Mouse (Mus musculus) left cerebral cortex, adult 2 months (tissue): ENCODE results near the gene Focad. TPM values are rescaled to one million over a fixed set of nuclear protein-coding genes. Genes with fewer than 3 reads are reported as not detected.
A peak's percentile ranks its signal among the peaks of the same experiment; 100 is the strongest.

ENCODE experiments used
- DNase-seq, 2 experiments: peaks; one replicate each; pipeline ENCODE4 v3.0.0; 2021 to 2022; ENCODE audit warnings: low spot score in 2 of 2, mixed read lengths in 1 of 2; ENCODE audit errors: extremely low spot score in 1 of 2
- H3K27ac ChIP-seq: fragments of 200-600 bp; 2 replicates; pipeline ENCODE4 v1.8.1; 2022
- H3K4me3 ChIP-seq: fragments of 200-600 bp; 2 replicates; pipeline ENCODE4 v1.8.1; 2022
- CTCF ChIP-seq: fragments of 200-600 bp; IDR thresholded peaks from 2 replicates; pipeline ENCODE4 v1.8.1; 2022; ENCODE audit warnings: antibody characterized with exemption, mild to moderate bottlenecking, moderate library complexity
- intact Hi-C: fragments of 180-260 bp; cut with DNase I; formaldehyde crosslinking; loops from one replicate; pipeline ENCODE4 v1.15.1; 2025
- microRNA-seq, 2 experiments: library from miRNA; unstranded; fragments of <30 nt; microRNA quantifications; one replicate each; pipeline ENCODE4 v1.2.0; 2021
- total RNA-seq, 2 experiments: library from RNA; stranded (reverse); gene quantifications; 2 replicates each; pipeline ENCODE4 v1.2.3; 2021

Gene Focad
- total RNA-seq, 2 experiments from 2014 or later: 50.7 to 54.7 TPM

DNA sequence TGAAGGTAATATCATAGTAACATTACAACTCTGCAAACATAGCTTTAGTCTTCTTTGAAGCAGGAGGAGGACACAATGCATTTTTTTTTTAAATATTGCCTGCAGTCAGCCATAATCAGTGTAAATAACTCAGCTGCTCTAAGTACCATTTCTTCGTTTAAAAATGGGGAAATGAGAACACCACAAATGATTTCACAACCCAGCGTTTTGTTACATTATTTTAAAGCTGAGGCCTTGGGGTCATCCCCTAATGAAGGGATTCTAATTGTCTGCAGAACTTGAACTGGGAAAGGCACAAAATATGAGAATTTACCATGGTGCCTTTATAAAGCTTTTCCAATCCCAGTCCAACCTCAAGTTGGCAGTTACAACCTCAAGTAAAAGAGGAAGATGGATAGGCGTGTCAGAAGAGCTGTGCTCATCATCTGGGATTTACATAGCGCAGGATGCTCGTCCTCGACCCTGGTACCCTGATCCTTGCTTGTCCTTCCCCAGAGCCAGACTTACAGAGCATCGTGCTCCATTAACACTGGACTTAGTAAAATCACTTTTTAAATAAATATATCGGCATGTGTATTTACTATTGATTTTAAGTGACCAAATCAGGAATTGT lies 338.1 kb downstream of the Focad start:
- Histone ChIP-seq H3K27ac (no peak overlapping the region), H3K4me3 (no peak overlapping the region)
- DNase-seq: no peak
- intact Hi-C loops: loop anchor here (5.0 kb wide), 1 partner anchor 35 kb away; no protein-coding TSS in a partner anchor
- no peak for TF ChIP-seq CTCF

DNA sequence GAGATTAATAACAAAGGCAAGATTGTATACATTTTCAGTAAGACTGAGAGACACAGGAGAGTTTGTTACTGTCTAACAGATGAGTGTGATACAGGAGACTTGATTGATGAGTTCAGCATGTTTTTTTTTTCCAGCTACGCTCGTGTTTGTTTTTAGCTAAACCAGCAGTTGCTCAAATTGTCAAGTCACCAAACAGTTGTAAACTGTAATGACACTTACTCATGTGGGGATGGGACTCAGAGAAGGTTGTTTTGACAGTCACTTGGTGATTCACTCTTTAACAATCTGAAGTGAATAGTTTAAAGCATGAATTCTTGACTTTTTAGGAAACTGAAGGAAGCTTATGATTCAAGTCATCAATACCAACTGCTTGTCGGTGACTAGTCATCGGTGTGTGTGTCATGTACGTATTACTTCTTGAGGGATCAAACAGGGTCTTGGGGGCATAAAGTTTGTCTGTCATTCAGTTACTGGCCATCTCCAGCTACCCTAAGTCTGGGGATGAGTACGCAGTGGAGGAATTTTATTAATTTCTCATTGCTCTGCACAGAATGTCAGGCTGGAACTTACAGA lies 342.2 kb downstream of the Focad start:
- no peak for DNase-seq
- H3K4me3 ChIP-seq: no peak overlapping the region
- H3K27ac ChIP-seq: no peak overlapping the region
- TF ChIP-seq CTCF: no peak
- intact Hi-C loops: no loop called here

DNA sequence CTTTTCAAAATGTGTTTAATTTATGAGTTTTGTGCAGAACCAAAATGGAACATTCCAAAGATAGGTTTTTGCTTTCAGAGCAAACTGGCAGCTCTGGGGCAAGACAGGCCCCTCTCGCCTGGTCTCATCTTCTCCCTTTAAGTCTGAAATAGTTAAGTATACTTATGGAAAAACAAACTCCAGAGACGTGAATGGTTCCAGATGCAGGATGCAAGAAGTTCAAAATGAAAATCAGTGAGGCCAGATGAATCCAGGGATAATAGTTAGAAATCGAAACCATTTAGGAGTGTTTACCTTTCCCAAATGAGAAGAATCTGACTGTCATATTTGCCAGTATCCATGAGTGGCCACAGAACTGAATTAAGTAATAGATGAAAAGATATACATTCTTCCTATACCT lies 342.7 kb downstream of the Focad start:
- TF ChIP-seq CTCF: no peak
- H3K4me3 ChIP-seq: no peak overlapping the region
- no peak overlapping the region for H3K27ac ChIP-seq
- no peak for DNase-seq
- intact Hi-C loops: no loop called here

DNA sequence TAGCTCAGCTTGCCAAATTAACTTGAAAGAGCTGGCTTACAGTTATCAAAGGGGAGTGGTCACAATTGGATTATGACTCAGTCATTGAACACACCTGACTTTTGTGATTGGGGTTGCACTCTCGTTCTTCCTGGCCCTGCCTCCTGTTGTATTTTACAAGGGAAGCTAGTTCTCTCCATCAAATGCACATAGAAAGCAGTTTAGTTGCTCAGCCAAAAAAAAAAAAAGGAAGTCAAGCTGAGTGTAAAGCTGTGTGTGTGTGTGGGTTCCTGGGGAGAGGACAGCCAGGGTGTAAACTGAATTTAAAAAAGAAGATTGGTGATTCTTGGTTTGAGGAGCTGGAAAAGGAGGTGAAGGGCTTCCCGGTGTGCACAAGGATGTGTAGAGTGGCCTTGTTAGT lies 343.5 kb downstream of the Focad start:
- no peak for DNase-seq
- TF ChIP-seq CTCF: no peak
- intact Hi-C loops: no loop called here

DNA sequence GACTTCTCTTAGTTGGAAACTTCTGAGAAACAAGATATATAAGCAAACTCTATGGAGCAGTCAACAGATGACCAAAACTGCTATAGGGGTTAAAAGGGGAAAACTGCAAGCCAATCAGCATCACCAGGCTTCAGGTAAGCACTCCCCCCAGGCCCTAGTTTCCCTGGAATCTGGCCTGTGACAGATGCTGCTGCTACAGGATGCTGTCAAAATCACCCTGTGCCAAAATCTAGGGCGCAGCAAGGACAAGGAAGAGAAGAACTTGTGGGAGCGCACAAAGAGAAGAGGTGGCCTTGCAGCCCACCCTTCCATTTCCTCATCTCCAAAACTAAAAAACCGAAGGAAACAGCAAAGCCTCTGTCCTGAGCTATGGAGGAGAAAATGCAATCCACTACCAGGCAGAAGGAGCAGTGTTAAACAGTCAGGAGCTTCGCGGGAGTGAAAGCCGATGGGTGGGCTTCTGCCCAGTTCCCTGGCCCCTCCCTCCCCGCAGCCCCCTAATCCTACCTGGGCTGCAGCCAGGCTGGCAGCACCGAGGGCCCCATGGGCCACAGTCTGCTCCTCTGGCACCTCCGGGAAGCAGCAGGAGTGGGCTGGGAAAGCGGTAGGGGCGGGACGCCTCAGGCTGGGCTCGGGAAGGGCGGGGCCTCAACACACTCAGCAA lies 344.0 kb downstream of the Focad start, which contains the start of gene Hacd4:
Hacd4 (minus strand) TSS at position 603 of the 664 bp plus-strand sequence.
- intact Hi-C loops: no loop called here
- H3K4me3 ChIP-seq: peak within 1 kb of the TSS; percentile 37
- TF ChIP-seq CTCF: no peak
- peak in 1 of 2 experiments; percentile 23 for DNase-seq
- H3K27ac ChIP-seq: no peak within 1 kb of the TSS

More for the DNA sequence above, 343.5 kb downstream of the Focad start:
- H3K27ac ChIP-seq: no peak overlapping the region
- no peak overlapping the region for H3K4me3 ChIP-seq

DNA sequence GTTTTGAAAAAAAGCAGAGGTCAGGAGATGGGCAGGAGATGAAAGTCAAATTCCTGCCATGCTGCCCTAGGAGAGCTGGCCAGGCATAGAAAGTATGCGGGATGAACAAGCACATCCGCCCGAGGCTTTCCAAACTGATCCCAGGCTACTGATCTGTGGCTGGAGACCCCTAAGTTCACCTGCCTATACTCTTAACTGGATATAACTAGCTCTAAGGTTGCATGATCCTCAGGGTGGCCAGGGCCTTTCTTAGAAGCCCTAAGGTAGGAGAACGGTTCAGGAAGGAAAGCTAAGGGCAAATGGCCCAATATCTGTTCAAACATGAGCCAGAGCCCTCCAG lies 344.5 kb downstream of the Focad start:
- no peak for TF ChIP-seq CTCF
- Histone ChIP-seq H3K27ac (no peak overlapping the region), H3K4me3 (peak overlapping the region; percentile 37)
- intact Hi-C loops: no loop called here
- DNase-seq: no peak

DNA sequence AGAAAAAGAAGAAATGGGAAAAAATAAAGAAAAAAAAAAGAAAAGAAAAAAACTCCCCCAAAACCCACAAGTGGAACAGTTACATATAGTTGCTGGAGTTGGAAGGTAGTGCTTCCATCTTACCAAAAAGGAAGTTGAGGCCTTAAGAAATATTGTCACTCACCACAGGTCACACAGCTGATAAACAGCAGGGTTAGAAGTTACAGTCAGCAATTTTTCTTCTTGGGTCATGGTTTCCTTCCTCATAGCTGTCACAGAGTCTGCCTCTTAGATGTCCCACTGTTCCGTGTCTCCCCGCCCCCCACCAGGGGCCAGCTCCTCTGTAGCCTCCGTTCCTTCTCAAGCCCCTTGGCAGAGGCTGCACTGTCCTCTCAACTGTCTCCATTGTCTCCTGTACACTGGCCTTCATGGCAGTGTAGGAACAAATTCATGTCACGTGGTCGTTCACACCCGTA lies 345.3 kb downstream of the Focad start:
- intact Hi-C loops: no loop called here
- DNase-seq: no peak
- TF ChIP-seq CTCF: no peak
- Histone ChIP-seq H3K4me3 (no peak overlapping the region), H3K27ac (no peak overlapping the region)

DNA sequence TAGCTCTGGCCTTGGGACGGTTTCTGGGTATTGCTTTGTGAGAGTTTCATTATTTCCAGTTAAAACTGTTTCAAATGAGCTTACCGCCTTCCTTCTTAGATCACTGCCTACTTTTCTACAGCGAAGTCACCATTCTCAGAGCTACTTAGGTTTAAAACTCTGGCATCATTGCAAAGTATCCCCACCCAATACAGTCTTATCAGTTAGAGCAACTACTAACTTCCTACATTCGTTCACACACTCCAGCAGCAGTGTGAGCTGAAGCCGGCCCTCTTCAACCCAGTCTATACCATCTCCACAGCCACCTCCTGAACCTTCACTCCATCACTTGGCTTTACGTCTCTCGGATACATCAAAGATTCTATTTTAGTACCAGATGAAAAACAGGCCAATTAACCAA lies 346.4 kb downstream of the Focad start:
- intact Hi-C loops: no loop called here
- Histone ChIP-seq H3K4me3 (no peak overlapping the region), H3K27ac (no peak overlapping the region)
- DNase-seq: no peak
- TF ChIP-seq CTCF: no peak

DNA sequence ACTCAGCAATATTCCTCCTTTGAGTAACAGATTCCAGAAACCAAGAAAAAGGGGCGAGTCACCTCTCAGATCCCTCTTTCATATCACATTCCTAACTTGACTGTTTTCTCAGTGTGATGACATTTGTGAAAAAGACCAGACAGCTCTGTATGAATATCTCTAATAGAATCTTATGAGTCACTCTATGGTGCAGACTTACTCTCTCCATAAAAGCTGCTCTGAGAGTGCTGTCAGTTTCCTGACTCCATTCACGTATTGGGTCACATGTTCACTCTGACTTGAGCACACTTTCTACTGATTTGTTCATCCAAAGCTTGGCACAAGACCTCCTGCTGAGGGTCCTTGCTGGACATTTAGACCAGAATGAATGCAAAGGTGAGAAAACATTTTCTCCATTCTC lies 354.5 kb downstream of the Focad start:
- intact Hi-C loops: no loop called here
- DNase-seq: no peak
- Histone ChIP-seq H3K4me3 (no peak overlapping the region), H3K27ac (no peak overlapping the region)
- no peak for TF ChIP-seq CTCF

DNA sequence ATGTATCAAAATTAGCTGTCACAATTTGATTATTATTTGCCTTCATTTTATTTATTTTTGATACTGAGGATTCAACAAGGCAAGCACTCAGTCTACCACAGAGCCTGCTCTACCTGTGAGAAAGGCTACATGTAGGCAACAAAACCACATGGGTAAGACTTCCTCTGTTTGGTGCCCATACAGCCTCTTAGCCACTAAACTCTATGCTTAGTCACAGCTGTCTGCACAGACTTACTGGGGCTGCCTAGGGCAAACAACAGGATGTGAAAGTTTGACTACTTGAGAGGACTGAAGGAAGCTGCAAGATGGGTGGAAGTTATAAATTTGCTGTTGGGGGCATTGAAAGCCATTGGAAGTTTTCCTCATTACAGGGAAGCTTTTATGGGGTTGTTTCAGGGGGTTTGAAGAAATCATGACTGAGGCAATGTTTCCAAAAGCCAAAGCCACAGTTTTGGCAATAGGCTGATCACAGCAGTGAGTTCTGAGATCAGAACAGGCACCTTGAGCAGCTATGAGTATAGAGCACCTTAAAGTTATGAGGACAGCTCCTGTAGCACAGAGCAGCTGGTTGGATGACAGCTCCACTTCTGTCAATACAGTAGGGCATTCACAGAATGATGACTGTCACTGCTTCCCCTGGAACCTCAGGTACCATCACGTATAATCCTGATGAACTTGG lies 355.8 kb downstream of the Focad start:
- H3K4me3 ChIP-seq: no peak overlapping the region
- intact Hi-C loops: loop anchor here (5.0 kb wide), 1 partner anchor 48 kb away; no protein-coding TSS in a partner anchor
- no peak for DNase-seq
- no peak for TF ChIP-seq CTCF
- H3K27ac ChIP-seq: no peak overlapping the region

DNA sequence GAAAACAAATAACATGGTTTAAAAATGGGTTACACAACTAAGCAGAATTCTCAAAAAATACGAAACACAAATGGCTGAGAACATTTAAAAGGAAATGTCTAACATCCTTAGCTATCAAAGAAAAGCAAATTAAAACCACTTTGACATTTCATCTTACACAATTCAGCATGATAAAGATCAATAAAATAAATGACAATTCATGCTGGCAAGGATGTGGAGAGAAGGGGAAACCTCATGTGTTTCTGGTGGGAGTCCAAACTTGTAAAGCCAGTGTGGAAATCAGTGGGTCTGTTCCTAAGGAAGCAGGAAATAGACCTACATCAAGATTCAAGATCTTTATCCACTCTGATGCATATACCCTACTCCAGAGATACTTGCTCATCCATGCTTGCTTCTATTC lies 363.7 kb downstream of the Focad start:
- Histone ChIP-seq H3K4me3 (no peak overlapping the region), H3K27ac (no peak overlapping the region)
- TF ChIP-seq CTCF: no peak
- intact Hi-C loops: no loop called here
- no peak for DNase-seq

DNA sequence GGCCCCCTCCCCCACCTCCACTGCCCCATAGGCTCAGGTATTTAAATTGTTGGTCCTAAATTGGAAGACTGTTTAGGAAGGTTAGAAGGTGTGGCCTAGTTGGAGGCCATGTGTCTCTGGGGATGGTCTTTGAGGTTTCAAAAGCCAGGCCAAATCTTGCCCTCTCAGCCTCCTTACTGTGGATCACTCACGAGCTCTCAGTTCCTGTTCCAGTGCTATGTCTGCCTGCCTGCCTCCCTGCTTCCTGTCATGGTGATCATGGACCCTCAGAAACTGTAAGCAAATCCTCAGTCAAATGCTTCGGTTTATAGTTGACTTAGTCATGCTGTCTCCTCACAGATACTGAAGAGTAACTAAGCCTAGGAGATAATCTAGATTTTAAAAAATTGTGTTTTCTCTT lies 364.2 kb downstream of the Focad start:
- no peak for DNase-seq
- no peak for TF ChIP-seq CTCF
- H3K4me3 ChIP-seq: no peak overlapping the region
- H3K27ac ChIP-seq: no peak overlapping the region
- intact Hi-C loops: no loop called here

Small RNAs within 50 kb of the gene (microRNA-seq; reads per million reads assigned to microRNA genes)
- 66.7 to 84.6 reads per million in 2 experiments for gene Mir491

Other genes starting within 250 kb of the Focad start
- 10 to 100 TPM; 37.1 to 41.7 TPM for gene Mllt3, start 61.3 kb upstream of the Focad start, total RNA-seq